Mouse (Mus musculus): ENCODE data around the gene Grik5. TPM values are rescaled to one million over a fixed set of nuclear protein-coding genes. Genes with fewer than 3 reads are reported as not detected.
A peak's percentile ranks its signal among the peaks of the same experiment; 100 is the strongest.
"Not testable (repeated sequence)": the region's sequence is repeated elsewhere in the genome, so short reads cannot be mapped to it uniquely, and the experiment has no call there.

The Grik5 gene
- polyA plus RNA-seq, 1 experiment from 2014 or later: 0.86 TPM

DNA sequence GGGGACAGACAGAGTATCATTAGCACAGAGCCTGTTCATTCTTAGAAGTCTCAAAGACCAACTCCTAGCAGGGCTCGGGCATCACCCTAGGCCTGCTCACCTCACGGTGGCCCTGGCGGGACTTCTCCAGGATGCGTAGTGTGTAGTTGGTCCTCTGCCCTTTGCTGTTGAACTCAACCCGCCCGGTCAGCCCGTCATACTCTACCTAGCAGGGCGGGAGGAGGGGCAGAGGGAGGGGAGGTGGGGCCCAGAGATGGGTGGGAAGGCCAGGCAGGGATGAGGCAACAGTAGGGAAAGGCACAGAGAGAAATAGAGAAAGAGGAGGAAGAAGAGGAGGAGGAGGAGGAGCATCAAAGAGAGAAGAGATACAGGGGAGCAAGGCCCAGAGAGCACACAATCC is 13.8 kb downstream of the Grik5 start:
- ATAC-seq (ENCODE audit: low read depth) (no peak), DNase-seq (no peak)
- no peak overlapping the region for H3K27ac ChIP-seq
- no peaks in the 10 kb centered on the region for H3K4me1 ChIP-seq (replicated peaks)
- H3K4me2 ChIP-seq: no peak overlapping the region
- no peaks in the 10 kb centered on the region for H3K9me3 ChIP-seq (replicated peaks)
- 73% methylated on average over 8 of the region's 8 CpGs for WGBS (ENCODE audit: insufficient replicate concordance)
- no peaks in the 10 kb centered on the region for H3K27me3 ChIP-seq
- no peak overlapping the region for H3K4me3 ChIP-seq (replicated peaks)
- no peak overlapping the region for H3K9ac ChIP-seq
- peaks cover 46% of the 10 kb centered on the region for H3K36me3 ChIP-seq

DNA sequence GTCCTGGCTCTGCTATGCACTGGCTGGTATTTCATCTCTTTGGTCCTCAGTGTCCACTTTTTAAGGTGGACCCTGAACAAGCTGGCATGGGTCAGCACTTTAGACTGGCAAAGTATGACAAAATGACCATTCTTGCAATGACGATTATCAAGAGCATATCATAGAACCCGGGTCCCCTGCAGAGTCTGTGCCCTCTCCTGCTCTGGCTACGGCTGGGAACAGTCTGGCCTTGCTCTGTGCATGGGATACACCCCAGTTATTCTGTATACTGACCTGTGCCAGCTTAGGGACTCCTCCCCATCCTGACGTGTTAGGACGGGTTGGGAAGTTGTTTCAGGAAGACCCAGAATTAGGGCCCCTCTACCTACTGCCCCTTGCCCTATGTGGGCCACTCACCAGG is 14.3 kb downstream of the Grik5 start:
- Histone ChIP-seq H3K4me2 (no peak overlapping the region), H3K27ac (no peak overlapping the region), H3K4me1 (replicated peaks) (no peaks in the 10 kb centered on the region), H3K9ac (no peak overlapping the region), H3K36me3 (peaks cover 42% of the 10 kb centered on the region), H3K9me3 (replicated peaks) (no peaks in the 10 kb centered on the region), H3K4me3 (replicated peaks) (no peak overlapping the region), H3K27me3 (no peaks in the 10 kb centered on the region)
- ATAC-seq (ENCODE audit: low read depth): no peak
- WGBS (ENCODE audit: insufficient replicate concordance): 73% methylated on average over 5 of the region's 5 CpGs
- DNase-seq: no peak

- Histone ChIP-seq H3K4me3 (replicated peaks) (no peak overlapping the region), H3K9ac (no peak overlapping the region), H3K27me3 (no peaks in the 10 kb centered on the region), H3K27ac (no peak overlapping the region), H3K4me2 (no peak overlapping the region), H3K36me3 (peaks cover 40% of the 10 kb centered on the region), H3K4me1 (replicated peaks) (no peaks in the 10 kb centered on the region), H3K9me3 (replicated peaks) (no peaks in the 10 kb centered on the region)
- WGBS (ENCODE audit: insufficient replicate concordance): 61% methylated on average over 4 of the region's 4 CpGs
- ATAC-seq (ENCODE audit: low read depth) (no peak), DNase-seq (no peak)
Measured at GRCm38 (mm10) chr7:25056951-25057350, 15.2 kb downstream of the Grik5 start.

DNA sequence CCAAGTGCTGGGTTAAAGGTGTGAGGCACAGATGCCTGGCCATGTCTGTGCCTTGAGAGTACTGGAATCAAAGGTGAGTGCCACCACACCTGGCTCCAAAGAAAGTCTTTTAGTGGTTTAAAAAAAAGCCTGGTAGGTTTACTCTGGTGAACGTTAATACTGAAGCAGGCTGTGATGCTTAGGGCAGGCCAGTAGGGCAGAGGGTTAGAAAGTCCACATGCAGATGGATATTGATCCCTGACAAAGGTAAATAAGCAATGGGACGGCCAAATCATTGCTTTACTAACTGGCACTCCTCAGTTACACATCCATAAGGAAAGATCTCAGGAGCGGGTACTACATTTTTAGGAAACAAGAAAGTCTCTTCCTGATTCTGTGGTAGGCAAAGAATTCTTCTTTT is 19.6 kb downstream of the Grik5 start:
- no peak overlapping the region for H3K9ac ChIP-seq
- peaks cover 21% of the 10 kb centered on the region; the same call in 1 of the 2 replicates for H3K36me3 ChIP-seq
- no peaks in the 10 kb centered on the region for H3K27me3 ChIP-seq
- no peak overlapping the region for H3K4me2 ChIP-seq
- ATAC-seq (ENCODE audit: low read depth) (peak; percentile 64), DNase-seq (no peak)
- peak overlapping the region; percentile 47 for H3K27ac ChIP-seq
- no peaks in the 10 kb centered on the region for H3K9me3 ChIP-seq (replicated peaks)
- 68% methylated on average over 3 of the region's 3 CpGs for WGBS (ENCODE audit: insufficient replicate concordance)
- no peaks in the 10 kb centered on the region for H3K4me1 ChIP-seq (replicated peaks)
- H3K4me3 ChIP-seq (replicated peaks): no peak overlapping the region

DNA sequence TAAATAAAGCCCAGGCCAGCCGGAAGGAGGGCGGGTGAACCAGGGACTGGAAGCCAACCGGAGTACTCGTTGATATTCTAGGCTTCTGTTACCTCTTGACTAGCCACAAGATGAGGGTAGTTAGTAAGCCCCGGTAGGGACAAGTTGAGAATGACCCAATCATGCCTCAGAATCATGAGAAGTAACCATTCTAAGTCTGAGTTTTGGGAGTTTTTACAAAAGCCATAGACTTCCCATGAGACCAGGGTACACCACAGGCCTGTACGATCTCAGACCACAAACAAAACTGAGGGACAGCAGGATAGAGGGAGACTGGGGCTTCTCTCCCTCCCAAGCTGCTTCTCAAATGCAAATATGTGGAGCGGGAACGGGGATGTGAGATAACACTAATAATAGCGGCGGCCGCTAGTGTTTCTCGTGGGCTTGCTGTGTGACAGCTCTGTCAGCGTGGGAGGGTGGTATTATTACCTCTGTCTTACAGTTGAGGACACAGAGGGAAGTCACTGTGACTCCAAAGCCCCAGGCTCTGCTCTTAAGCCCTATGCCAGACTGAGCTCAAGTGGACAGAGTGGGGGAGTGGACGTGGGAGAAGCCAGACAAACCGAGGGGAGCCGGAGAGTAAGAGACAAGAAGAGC is 22.7 kb downstream of the Grik5 start:
- no peaks in the 10 kb centered on the region for H3K9me3 ChIP-seq (replicated peaks)
- no peak for DNase-seq
- no peak overlapping the region for H3K27ac ChIP-seq
- peaks cover 7% of the 10 kb centered on the region; the same call in 1 of the 2 replicates for H3K36me3 ChIP-seq
- 72% methylated on average over 16 of the region's 16 CpGs for WGBS (ENCODE audit: insufficient replicate concordance)
- H3K4me3 ChIP-seq (replicated peaks): no peak overlapping the region
- H3K9ac ChIP-seq: no peak overlapping the region
- ATAC-seq (ENCODE audit: low read depth): no peak
- H3K27me3 ChIP-seq: no peaks in the 10 kb centered on the region
- no peak overlapping the region for H3K4me2 ChIP-seq
- no peaks in the 10 kb centered on the region for H3K4me1 ChIP-seq (replicated peaks)

DNA sequence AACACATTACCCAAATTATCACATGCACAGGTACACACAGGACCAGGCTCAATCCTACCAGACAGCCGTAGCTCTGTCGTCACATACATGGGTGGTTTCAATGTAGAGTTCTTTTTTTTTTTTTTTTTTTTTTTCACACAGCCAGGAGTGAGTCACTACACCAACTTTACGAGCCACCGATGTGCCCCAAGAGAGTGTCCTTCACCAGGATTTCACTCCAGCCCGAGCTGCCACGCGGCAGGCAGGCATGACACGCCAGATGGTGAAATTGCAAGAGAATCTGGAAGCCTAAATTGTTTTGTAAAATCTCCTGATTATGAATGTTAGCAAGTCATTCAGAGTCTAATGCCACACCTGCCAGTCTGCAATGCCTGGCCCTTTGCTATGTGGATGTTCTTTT is 24.8 kb downstream of the Grik5 start:
- H3K4me2 ChIP-seq: no peak overlapping the region
- no peak overlapping the region for H3K27ac ChIP-seq
- no peak overlapping the region for H3K9ac ChIP-seq
- no peaks in the 10 kb centered on the region for H3K27me3 ChIP-seq
- ATAC-seq (ENCODE audit: low read depth) (no peak), DNase-seq (no peak)
- WGBS (ENCODE audit: insufficient replicate concordance): 84% methylated on average over 8 of the region's 8 CpGs
- no peak overlapping the region for H3K4me3 ChIP-seq (replicated peaks)
- H3K4me1 ChIP-seq (replicated peaks): no peaks in the 10 kb centered on the region
- no peaks in the 10 kb centered on the region for H3K9me3 ChIP-seq (replicated peaks)
- H3K36me3 ChIP-seq: peaks cover 9% of the 10 kb centered on the region

GRCm38 (mm10) chr7:25044599-25044998 is 27.5 kb downstream of the Grik5 start:
- not testable (repeated sequence) for H3K36me3 ChIP-seq; ATAC-seq (ENCODE audit: low read depth)
- WGBS (ENCODE audit: insufficient replicate concordance): 79% methylated on average over 7 of the region's 7 CpGs

GRCm38 (mm10) chr7:25041921-25042320 is 30.2 kb downstream of the Grik5 start:
- no peak overlapping the region for H3K27ac ChIP-seq
- no peak overlapping the region for H3K9ac ChIP-seq
- no peaks in the 10 kb centered on the region for H3K4me1 ChIP-seq (replicated peaks)
- H3K9me3 ChIP-seq (replicated peaks): no peaks in the 10 kb centered on the region
- ATAC-seq (ENCODE audit: low read depth): no peak
- H3K36me3 ChIP-seq: peaks cover 9% of the 10 kb centered on the region
- no peak overlapping the region for H3K4me2 ChIP-seq
- WGBS (ENCODE audit: insufficient replicate concordance): 79% methylated on average over 12 of the region's 12 CpGs
- DNase-seq: no peak
- H3K4me3 ChIP-seq (replicated peaks): no peak overlapping the region
- no peaks in the 10 kb centered on the region for H3K27me3 ChIP-seq

More at GRCm38 (mm10) chr7:25044599-25044998, 27.5 kb downstream of the Grik5 start:
- H3K4me1 ChIP-seq (replicated peaks); H3K9ac ChIP-seq; DNase-seq; H3K4me3 ChIP-seq (replicated peaks); H3K27ac ChIP-seq; H3K27me3 ChIP-seq; H3K9me3 ChIP-seq (replicated peaks); H3K4me2 ChIP-seq: not testable (repeated sequence)

- WGBS (ENCODE audit: insufficient replicate concordance): 41% methylated on average over 7 of the region's 7 CpGs
- no peaks in the 10 kb centered on the region for H3K36me3 ChIP-seq
- H3K9ac ChIP-seq: no peak overlapping the region
- no peaks in the 10 kb centered on the region for H3K4me1 ChIP-seq (replicated peaks)
- DNase-seq: peak; percentile 34
- H3K4me3 ChIP-seq (replicated peaks): no peak overlapping the region
- H3K4me2 ChIP-seq: no peak overlapping the region
- no peaks in the 10 kb centered on the region for H3K27me3 ChIP-seq
- H3K9me3 ChIP-seq (replicated peaks): no peaks in the 10 kb centered on the region
- ATAC-seq (ENCODE audit: low read depth): no peak
- H3K27ac ChIP-seq: no peak overlapping the region
Measured at GRCm38 (mm10) chr7:25035916-25036315, 36.2 kb downstream of the Grik5 start.

- no peaks in the 10 kb centered on the region for H3K36me3 ChIP-seq
- no peaks in the 10 kb centered on the region for H3K4me1 ChIP-seq (replicated peaks)
- H3K9me3 ChIP-seq (replicated peaks): no peaks in the 10 kb centered on the region
- H3K27me3 ChIP-seq: no peaks in the 10 kb centered on the region
- ATAC-seq (ENCODE audit: low read depth) (no peak), DNase-seq (no peak)
- H3K9ac ChIP-seq: no peak overlapping the region
- H3K27ac ChIP-seq: no peak overlapping the region
- 78% methylated on average over 4 of the region's 4 CpGs for WGBS (ENCODE audit: insufficient replicate concordance)
- no peak overlapping the region for H3K4me2 ChIP-seq
- H3K4me3 ChIP-seq (replicated peaks): no peak overlapping the region
Measured at GRCm38 (mm10) chr7:25034796-25035195, 37.4 kb downstream of the Grik5 start.

GRCm38 (mm10) chr7:25031528-25031927 is 40.6 kb downstream of the Grik5 start:
- Histone ChIP-seq H3K9ac (no peak overlapping the region), H3K4me2 (no peak overlapping the region), H3K4me3 (replicated peaks) (no peak overlapping the region), H3K36me3 (peaks cover 6% of the 10 kb centered on the region; the same call in 1 of the 2 replicates), H3K27me3 (no peaks in the 10 kb centered on the region), H3K9me3 (replicated peaks) (no peaks in the 10 kb centered on the region), H3K27ac (no peak overlapping the region), H3K4me1 (replicated peaks) (no peaks in the 10 kb centered on the region)
- WGBS (ENCODE audit: insufficient replicate concordance): 46% methylated on average over 3 of the region's 3 CpGs
- DNase-seq (no peak), ATAC-seq (ENCODE audit: low read depth) (no peak)

DNA sequence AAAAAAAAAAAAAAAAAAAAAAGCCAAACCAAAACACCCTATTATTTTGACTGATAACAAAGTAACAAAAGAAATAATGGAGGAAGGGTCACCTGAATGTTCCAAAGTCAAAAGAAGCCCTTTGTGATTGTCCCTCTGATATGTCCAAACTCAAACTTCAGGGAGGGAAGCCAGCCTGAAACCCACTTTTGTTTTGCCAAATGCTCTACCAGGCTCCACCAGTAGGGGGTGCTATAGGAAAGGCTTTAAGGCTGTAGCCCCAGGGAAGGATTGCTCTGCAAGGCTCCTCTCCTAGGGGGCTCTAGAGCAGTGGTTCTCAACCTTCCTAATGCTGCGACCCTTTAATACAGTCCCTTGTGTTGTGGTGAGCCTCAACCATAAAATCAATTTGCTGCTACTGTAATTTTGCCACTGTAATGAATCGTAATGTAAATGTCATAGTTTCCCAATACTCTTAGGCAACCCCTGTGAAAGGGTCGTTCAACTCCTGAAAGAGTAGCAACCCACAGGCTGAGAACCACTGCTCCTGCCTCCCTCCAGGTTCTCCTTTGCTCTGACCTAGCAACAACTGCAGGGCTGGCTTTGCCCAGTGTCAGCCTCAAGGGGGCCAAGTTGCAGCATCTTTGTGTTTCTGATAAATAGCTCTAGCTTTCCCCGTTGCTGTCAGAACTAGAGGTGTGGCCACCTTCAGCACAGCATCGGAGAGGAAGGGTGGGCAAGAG is 42.0 kb downstream of the Grik5 start:
- WGBS (ENCODE audit: insufficient replicate concordance): 40% methylated on average over 5 of the region's 5 CpGs

More for the DNA sequence above, 42.0 kb downstream of the Grik5 start:
- Histone ChIP-seq H3K27ac (no peak overlapping the region), H3K27me3 (no peaks in the 10 kb centered on the region), H3K4me3 (replicated peaks) (no peak overlapping the region), H3K36me3 (peaks cover 6% of the 10 kb centered on the region; the same call in 1 of the 2 replicates), H3K9me3 (replicated peaks) (no peaks in the 10 kb centered on the region), H3K9ac (no peak overlapping the region), H3K4me2 (no peak overlapping the region), H3K4me1 (replicated peaks) (no peaks in the 10 kb centered on the region; the same call in 1 of the 2 replicates)
- ATAC-seq (ENCODE audit: low read depth) (no peak), DNase-seq (peak; percentile 46)

Data from liver, embryonic 13.5 days (tissue).